Mouse (Mus musculus) stomach, postnatal 0 days (tissue): ENCODE data around the gene Arid5b.

Experiments
- CTCF ChIP-seq: IDR thresholded peaks from 2 replicates; pipeline ENCODE4 v1.5.1; 2016; ENCODE audit warnings: antibody characterized with exemption, low read depth, mild to moderate bottlenecking, moderate library complexity
- EP300 ChIP-seq: optimal IDR thresholded peaks from 2 replicates; pipeline ENCODE3; 2016; ENCODE audit warnings: antibody characterized with exemption

DNA sequence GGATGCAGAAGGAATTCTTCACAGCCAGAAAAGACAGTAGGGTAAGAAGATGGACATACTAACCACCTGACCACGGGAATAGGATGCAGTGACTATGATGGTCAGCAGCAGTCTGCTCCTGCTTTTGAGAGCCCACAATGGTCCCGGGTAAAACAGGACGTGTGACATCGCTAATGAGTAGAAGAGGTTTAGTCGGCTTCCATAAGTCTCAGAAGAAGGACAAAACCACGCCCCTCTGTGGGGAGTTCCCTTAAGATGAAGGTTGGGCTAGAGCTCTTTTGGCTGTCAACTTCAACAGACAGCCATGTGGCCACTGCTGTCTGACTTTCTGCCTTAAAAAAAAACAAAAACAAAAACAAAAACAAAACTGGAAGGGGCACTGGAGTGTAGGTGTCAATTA, 74.1 kb downstream of the Arid5b start:
- TF ChIP-seq CTCF, result no peak
- TF ChIP-seq EP300, result no peak
